Mouse (Mus musculus) CH12.LX (cell line): ENCODE measurements around the gene Tbc1d22b. TPM values are rescaled to one million over a fixed set of nuclear protein-coding genes. Genes with fewer than 3 reads are reported as not detected.

Experiments used
- DNase-seq: peaks from one replicate; pipeline ENCODE4 v3.0.0-alpha.2; 2013; ENCODE audit errors: extremely low read depth
- H3K27ac ChIP-seq: 2 replicates; pipeline ENCODE4 v1.5.1; 2012; ENCODE audit warnings: low read depth, mild to moderate bottlenecking, control low read depth, moderate library complexity; ENCODE audit not compliant: insufficient read depth
- H3K27me3 ChIP-seq: replicated peaks from 2 replicates; pipeline ENCODE3; 2012; ENCODE audit warnings: inconsistent platforms
- H3K36me3 ChIP-seq, 2 experiments: replicated peaks in 1 of 2; 2 replicates each; pipeline versions ENCODE3 to v1.6.1; 2012; ENCODE audit warnings: inconsistent platforms in 1 of 2, low read length in 1 of 2, mild to moderate bottlenecking in 1 of 2, mixed read lengths in 1 of 2, moderate library complexity in 1 of 2; ENCODE audit not compliant: control insufficient read depth in 1 of 2, insufficient read depth in 1 of 2
- H3K4me1 ChIP-seq, 2 experiments: 2 replicates each; pipeline ENCODE4 v1.6.1; 2012; ENCODE audit warnings: inconsistent platforms in 1 of 2, moderate library complexity in 1 of 2; ENCODE audit not compliant: insufficient read depth in 2 of 2, control insufficient read depth in 1 of 2
- H3K4me2 ChIP-seq: 2 replicates; pipeline ENCODE4 v1.6.1; 2012; ENCODE audit warnings: low read depth, mild to moderate bottlenecking, control low read depth; ENCODE audit not compliant: poor library complexity, insufficient read depth, severe bottlenecking
- H3K4me3 ChIP-seq, 3 experiments: fragments of 150-350 bp in 1 of 3; sonication (generic) in 1 of 3; replicated peaks in 1 of 3; 2 replicates each; pipeline versions ENCODE3 to v1.5.1; 2011 to 2012; ENCODE audit warnings: low read depth in 2 of 3, low read length in 2 of 3, mild to moderate bottlenecking in 2 of 3, moderate library complexity in 2 of 3, control low read depth in 1 of 3, improper control_type of control experiment in 1 of 3, inconsistent platforms in 1 of 3, mixed read lengths in 1 of 3; ENCODE audit not compliant: poor library complexity in 1 of 3
- H3K79me2 ChIP-seq: replicated peaks from 2 replicates; pipeline ENCODE4 v1.6.1; 2012; ENCODE audit warnings: mild to moderate bottlenecking, moderate library complexity; ENCODE audit not compliant: control insufficient read depth, poor library complexity, insufficient read depth, severe bottlenecking; ENCODE audit errors: extremely low read depth
- H3K9ac ChIP-seq: 2 replicates; pipeline ENCODE4 v1.6.1; 2012; ENCODE audit warnings: low read depth, mild to moderate bottlenecking, control low read depth, moderate library complexity; ENCODE audit not compliant: insufficient read depth
- H3K9me3 ChIP-seq: replicated peaks from 2 replicates; pipeline ENCODE3; 2012; ENCODE audit warnings: low read length, inconsistent platforms, mixed read lengths
- CHD2 ChIP-seq: IDR thresholded peaks from 2 replicates; pipeline ENCODE4 v1.6.1; 2011; ENCODE audit warnings: low read length, improper control_type of control experiment
- CTCF ChIP-seq, 2 experiments: IDR thresholded peaks in 1 of 2; conservative IDR thresholded peaks in 1 of 2; 2 replicates each; pipeline ENCODE4 v1.5.1; 2011 to 2012; ENCODE audit warnings: low read depth in 2 of 2, low read length in 2 of 2, improper control_type of control experiment in 1 of 2, inconsistent platforms in 1 of 2, mild to moderate bottlenecking in 1 of 2, moderate library complexity in 1 of 2
- E2F4 ChIP-seq: IDR thresholded peaks from 2 replicates; pipeline ENCODE4 v1.6.1; 2011; ENCODE audit warnings: low read depth, low read length, improper control_type of control experiment; ENCODE audit not compliant: insufficient replicate concordance
- ELF1 ChIP-seq: IDR thresholded peaks from 2 replicates; pipeline ENCODE4 v1.6.1; 2014; ENCODE audit warnings: low read depth, mild to moderate bottlenecking, inconsistent platforms, low read length, improper control_type of control experiment
- EP300 ChIP-seq: IDR thresholded peaks from 2 replicates; pipeline ENCODE4 v1.6.1; 2011; ENCODE audit warnings: low read length, improper control_type of control experiment
- GABPA ChIP-seq: IDR thresholded peaks from 2 replicates; pipeline ENCODE4 v1.6.1; 2012; ENCODE audit warnings: low read depth, low read length, improper control_type of control experiment, inconsistent platforms; ENCODE audit not compliant: insufficient replicate concordance
- HCFC1 ChIP-seq: IDR thresholded peaks from 2 replicates; pipeline ENCODE4 v1.6.1; 2012; ENCODE audit warnings: low read depth, mild to moderate bottlenecking, inconsistent platforms, low read length, improper control_type of control experiment
- JUN ChIP-seq: IDR thresholded peaks from 2 replicates; pipeline ENCODE4 v1.6.1; 2011; ENCODE audit warnings: low read depth, mild to moderate bottlenecking, low read length, improper control_type of control experiment, moderate library complexity; ENCODE audit not compliant: insufficient read depth
- MEF2A ChIP-seq: IDR thresholded peaks from 2 replicates; pipeline ENCODE4 v1.6.1; 2014; ENCODE audit warnings: low read depth, mild to moderate bottlenecking, inconsistent platforms, low read length, improper control_type of control experiment, borderline replicate concordance
- NELFE ChIP-seq: IDR thresholded peaks from 2 replicates; pipeline ENCODE4 v1.6.1; 2011; ENCODE audit warnings: low read depth, low read length, improper control_type of control experiment
- NRF1 ChIP-seq: IDR thresholded peaks from 2 replicates; pipeline ENCODE4 v1.6.1; 2014; ENCODE audit warnings: low read depth, mild to moderate bottlenecking, inconsistent platforms, low read length, improper control_type of control experiment, moderate library complexity
- PAX5 ChIP-seq: IDR thresholded peaks from 2 replicates; pipeline ENCODE4 v1.6.1; 2012; ENCODE audit warnings: low read length, inconsistent platforms, mixed read lengths
- RAD21 ChIP-seq: IDR thresholded peaks from 2 replicates; pipeline ENCODE4 v1.6.1; 2011; ENCODE audit warnings: low read depth, mild to moderate bottlenecking, low read length, improper control_type of control experiment, moderate library complexity
- SMC3 ChIP-seq: IDR thresholded peaks from 2 replicates; pipeline ENCODE4 v1.6.1; 2011; ENCODE audit warnings: low read depth, low read length, improper control_type of control experiment
- TBP ChIP-seq: conservative IDR thresholded peaks from 2 replicates; pipeline ENCODE4 v1.6.1; 2011; ENCODE audit warnings: low read depth, low read length, improper control_type of control experiment
- UBTF ChIP-seq: IDR thresholded peaks from 2 replicates; pipeline ENCODE4 v1.6.1; 2012; ENCODE audit warnings: low read depth, mild to moderate bottlenecking, inconsistent platforms, low read length, improper control_type of control experiment, moderate library complexity
- USF2 ChIP-seq: conservative IDR thresholded peaks from 2 replicates; pipeline ENCODE4 v1.6.1; 2011; ENCODE audit warnings: low read depth, low read length, improper control_type of control experiment
- ZKSCAN1 ChIP-seq: IDR thresholded peaks from 2 replicates; pipeline ENCODE4 v1.6.1; 2012; ENCODE audit warnings: low read depth, inconsistent platforms, low read length, improper control_type of control experiment, borderline replicate concordance
- ZNF384 ChIP-seq: IDR thresholded peaks from 2 replicates; pipeline ENCODE4 v1.6.1; 2012; ENCODE audit warnings: low read depth, low read length, improper control_type of control experiment, inconsistent platforms
- dilution Hi-C: fragments of 300-500 bp; cut with MboI; formaldehyde crosslinking; loops from 2 replicates; pipeline ENCODE4 v1.14.3; 2020; ENCODE audit warnings: low sequenced_read_pairs; ENCODE audit not compliant: extremely low pct_unique_long_range_greater_than_20kb, extremely low pct_ligation_motif_present
- in situ Hi-C: fragments of 300-500 bp; cut with MboI; formaldehyde crosslinking; loops from 3 replicates; pipeline ENCODE4 v1.14.3; 2019; ENCODE audit warnings: low sequenced_read_pairs, low pct_ligation_motif_present, low pct_unique_long_range_greater_than_20kb, mixed read lengths
- polyA plus RNA-seq: library from polyadenylated mRNA; unstranded; fragments of >175 nt; gene quantifications from 2 replicates; pipeline ENCODE4 v1.2.1, GENCODE M21; 2012; ENCODE audit warnings: low read depth; ENCODE audit not compliant: insufficient read length
- total RNA-seq, 2 experiments: library from RNA; depleted of rRNA; stranded (reverse); fragments of 300-350 nt in 1 of 2; fragments of >200 nt in 1 of 2; gene quantifications; 2 replicates each; pipeline ENCODE4 v1.2.3; 2012 to 2014

Gene Tbc1d22b
- total and polyA plus RNA-seq, 3 experiments, result 3.8 to 17.3 (median 6.6) TPM

DNA sequence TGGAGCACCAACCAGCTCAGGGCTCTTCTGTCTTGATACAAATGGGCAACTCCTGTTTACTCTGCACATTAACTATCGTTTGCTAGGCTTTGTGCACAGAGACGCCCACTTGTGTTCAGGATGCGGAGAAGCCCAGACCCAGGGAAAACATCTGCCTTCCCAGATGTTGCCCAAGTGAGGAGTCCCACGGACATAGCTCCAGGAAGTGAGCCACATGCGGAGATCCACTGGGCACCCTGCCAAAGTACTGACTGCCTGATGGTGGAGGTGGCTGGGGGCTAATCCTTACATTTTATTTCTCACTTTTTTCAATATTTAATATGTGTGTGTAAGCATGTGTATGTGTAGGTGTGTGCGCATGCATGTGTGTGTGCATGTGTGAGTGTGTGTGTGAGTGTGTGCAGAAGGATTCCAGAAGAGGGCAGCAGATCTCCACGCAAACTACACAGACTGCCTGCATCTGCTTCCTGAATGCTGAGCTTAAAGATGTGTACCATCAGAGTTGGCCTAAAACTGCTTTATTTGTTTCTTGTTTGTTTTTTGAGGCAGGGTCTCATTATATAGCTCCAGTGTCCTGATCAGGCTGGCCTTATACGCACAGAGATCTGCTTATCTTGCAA is 20.9 kb upstream of the Tbc1d22b start:
- H3K9ac ChIP-seq, result no peak overlapping the region
- peaks cover 36% of the 10 kb centered on the region for H3K9me3 ChIP-seq
- TF ChIP-seq SMC3 (peak; percentile 30), CTCF (conservative IDR thresholded peaks at IDR 0.05 in 1 of 2, IDR thresholded peaks at IDR 0.05 in 1 of 2; ENCODE audit: low read depth in 2 of 2, low read length in 2 of 2) (peak; percentile 10 to 59; a peak in 2 of 4 replicates), ZKSCAN1 (no peak), UBTF (no peak), RAD21 (peak; percentile 61), ZNF384 (no peak)
- TF ChIP-seq, all 38 proteins: peak for 3
- dilution Hi-C loops (no loop called here), in situ Hi-C loops (no loop called here)
- Histone ChIP-seq H3K4me2 (no peak overlapping the region), H3K4me1 (peaks cover 2 to 3% of the 10 kb centered on the region in 2 experiments; a peak in 1 of 4 replicates), H3K27me3 (peaks cover 2% of the 10 kb centered on the region), H3K4me3 (no peak overlapping the region), H3K79me2 (no peaks in the 10 kb centered on the region), H3K27ac (no peak overlapping the region), H3K36me3 (no peaks in the 10 kb centered on the region)
- no peak for DNase-seq

DNA sequence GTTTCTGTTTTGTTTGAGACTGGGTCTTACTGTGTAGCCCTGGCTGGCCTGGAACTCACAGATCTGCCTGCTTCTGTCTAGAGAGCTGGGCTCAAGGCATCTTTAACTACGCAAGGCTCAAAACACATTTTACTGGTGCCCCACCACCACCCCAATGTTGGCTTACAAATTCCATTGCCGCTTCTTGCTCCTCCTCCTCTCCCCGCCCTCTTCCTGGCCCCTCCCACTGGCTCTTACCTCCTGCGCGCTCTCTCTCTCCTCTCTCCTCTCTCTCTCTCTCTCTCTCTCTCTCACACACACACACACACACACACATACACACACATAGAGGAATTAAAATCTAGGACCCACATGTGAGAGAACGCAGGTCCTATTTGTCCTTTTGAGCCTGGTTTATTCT is 19.1 kb upstream of the Tbc1d22b start:
- H3K4me2 ChIP-seq, result no peak overlapping the region
- peaks cover 2% of the 10 kb centered on the region for H3K27me3 ChIP-seq
- in situ Hi-C loops (no loop called here), dilution Hi-C loops (no loop called here)
- DNase-seq, result no peak
- peaks cover 34% of the 10 kb centered on the region for H3K9me3 ChIP-seq
- H3K27ac ChIP-seq, result no peak overlapping the region
- no peaks in the 10 kb centered on the region for H3K79me2 ChIP-seq
- H3K4me3 ChIP-seq, result no peak overlapping the region
- no peaks in the 10 kb centered on the region for H3K36me3 ChIP-seq
- H3K4me1 ChIP-seq, result peaks cover 2 to 3% of the 10 kb centered on the region in 2 experiments; a peak in 1 of 4 replicates
- TF ChIP-seq HCFC1 (no peak), ELF1 (no peak), NRF1 (no peak), USF2 (no peak), CHD2 (no peak), JUN (no peak), UBTF (no peak), ZKSCAN1 (no peak), TBP (no peak), SMC3 (no peak), E2F4 (no peak), PAX5 (no peak), MEF2A (no peak), EP300 (no peak), GABPA (no peak), NELFE (no peak)
- TF ChIP-seq, all 38 proteins: peak for 0
- H3K9ac ChIP-seq, result no peak overlapping the region
